Mouse (Mus musculus) kidney, postnatal 14 days (tissue): ENCODE results near the gene Wnt10b.
A peak's percentile ranks its signal among the peaks of the same experiment; 100 is the strongest.

Source experiments
- DNase-seq: peaks from one replicate; pipeline ENCODE4 v3.0.0; 2022; ENCODE audit warnings: mixed read lengths

Wnt10b gene

DNA sequence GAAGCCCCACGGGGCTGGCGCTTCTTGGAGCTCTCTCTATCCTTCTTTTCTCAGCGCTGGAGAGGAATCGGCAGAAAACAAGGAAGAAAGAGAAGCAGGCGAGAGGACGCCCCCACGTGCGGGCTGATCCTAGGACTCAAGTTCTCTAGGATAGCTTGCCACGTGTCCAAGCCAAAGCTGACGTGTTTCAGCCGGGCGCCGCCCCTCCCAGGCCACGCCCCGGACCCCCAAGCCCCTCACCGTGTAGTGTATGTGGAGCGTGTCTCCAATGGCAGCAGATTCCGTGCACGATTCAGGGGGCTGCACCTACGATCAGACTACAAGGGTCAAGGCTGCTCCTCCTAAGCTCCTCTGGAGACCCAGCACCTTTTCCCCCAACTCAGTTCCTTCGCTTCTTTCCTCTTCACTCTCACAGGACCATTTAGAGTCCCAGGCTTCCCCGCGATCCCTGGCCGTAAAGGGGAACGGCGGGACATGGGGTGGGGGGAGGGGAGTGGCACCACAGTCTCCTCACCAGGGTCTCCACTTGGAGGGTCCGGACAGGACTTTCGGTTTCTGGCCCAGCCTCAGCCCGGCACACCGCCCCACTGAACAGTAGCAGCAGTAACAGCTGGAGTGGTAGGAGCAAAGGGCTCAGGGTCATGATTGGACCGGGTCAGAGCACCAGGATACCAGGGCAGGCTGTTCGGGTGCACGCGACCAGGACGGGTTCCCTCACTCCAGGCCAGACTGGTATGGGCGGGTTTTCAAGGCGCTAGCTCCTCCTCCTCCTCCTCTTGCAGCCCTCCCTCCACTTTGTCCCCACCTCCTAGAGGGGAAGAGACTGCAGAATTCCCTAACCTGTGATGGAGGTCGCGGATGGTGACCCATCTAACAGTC lies 50.3 kb downstream of the Wnt10b start, which contains the start of gene Fkbp11:
Fkbp11 (minus strand) TSS at position 756 of the 879 bp plus-strand sequence.
- peak; percentile 81 for DNase-seq

DNA sequence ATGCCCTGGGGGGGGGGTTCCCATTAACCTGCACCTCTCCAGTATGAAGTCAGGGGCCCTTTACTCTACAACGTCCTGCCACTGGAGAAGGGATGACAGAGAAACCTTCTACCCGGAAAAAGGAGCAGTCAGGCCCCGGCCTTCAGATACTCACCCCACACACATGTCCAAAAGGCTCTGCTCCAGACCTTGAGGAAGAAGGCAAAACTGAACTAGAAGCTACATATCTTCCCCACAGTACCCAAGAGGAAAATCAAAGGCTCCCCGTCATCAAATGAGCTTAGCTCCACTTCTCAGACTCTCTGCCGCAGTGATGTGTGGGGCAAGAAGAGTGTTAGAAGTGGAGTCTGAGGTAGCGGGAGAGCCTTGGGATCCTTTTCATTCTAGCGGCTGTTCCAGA lies 51.2 kb downstream of the Wnt10b start:
- no peak for DNase-seq

DNA sequence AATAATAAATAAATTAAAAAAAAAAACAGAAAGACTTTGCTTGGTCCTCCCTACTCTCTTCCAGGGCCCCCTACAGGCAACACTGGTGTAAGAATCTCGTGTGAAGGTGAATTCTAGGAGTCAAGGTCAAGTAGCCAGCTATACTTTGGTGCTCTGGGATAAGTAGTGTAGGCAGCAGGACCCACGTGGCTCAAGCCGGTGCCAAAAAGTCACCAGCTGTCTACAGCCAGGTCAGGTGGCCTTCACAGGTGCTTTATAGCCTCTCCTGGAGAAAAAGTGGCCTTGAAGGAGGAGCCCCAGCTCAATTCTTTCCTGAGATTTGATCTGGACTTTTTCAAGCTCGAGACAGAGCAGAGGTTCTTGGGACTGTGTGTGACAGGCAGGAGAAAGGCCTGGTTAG lies 51.9 kb downstream of the Wnt10b start:
- DNase-seq = no peak

DNA sequence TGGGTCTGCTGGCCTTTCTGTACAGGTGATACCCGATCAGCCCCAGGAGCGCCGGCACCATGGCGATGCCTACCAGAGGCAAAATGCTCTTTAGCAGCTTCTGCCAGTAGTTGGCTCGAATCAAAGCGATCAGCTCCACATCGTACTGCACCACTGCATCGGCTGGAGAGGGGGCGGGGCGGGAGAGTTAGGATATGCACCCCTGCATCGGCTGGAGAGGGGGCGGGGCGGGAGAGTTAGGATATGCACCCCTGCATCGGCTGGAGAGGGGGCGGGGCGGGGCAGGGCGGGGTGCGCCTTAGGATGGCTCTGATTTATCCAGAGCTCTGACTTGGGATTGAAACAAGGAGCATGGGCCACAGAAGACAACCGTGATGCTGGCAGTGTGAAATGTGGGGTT lies 53.5 kb downstream of the Wnt10b start:
- no peak for DNase-seq

DNA sequence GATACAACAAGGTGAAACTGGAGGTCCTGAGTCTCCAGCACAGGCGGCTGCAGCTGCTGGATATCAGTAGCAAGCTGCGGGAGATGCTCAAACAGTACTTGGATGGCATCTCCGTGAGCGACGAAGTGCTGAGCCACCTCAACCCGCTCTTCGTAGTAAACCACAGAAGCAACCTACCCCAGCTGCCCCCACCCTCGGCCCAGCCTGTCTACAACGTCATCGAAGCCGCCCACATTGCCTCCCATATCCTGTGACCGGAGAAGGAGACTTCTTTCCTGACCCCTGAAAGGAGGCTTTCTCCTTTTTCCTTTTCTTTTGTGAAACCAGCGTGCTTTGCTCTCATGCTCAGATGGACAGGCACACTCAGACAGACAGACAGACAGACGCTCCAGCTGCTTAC lies 55.1 kb downstream of the Wnt10b start:
- peak; percentile 47 for DNase-seq

DNA sequence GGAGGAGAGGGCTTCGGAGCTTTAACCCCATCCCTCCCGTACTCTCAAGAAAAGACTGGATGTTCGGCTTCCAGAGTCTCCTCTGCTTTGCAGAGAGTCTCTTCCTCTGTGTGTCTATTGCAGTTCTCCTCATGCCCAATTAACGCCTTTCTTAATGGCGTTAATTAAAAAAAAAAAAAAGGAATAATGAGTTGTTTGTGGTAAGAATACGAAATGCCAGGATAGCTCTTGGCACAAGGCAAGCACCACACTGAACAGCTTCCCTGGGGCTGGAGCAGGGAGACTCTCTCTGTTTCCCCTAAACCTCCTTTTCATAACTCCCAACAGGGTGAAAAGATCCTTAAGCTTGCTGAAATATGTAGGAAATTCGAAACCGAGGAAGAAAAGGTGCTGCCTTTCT lies 55.8 kb downstream of the Wnt10b start:
- DNase-seq = no peak
